Mouse (Mus musculus) stomach, postnatal 0 days (tissue): ENCODE measurements around the gene Epha6.

Experiments used
- CTCF ChIP-seq: IDR thresholded peaks from 2 replicates; pipeline ENCODE4 v1.5.1; 2016; ENCODE audit warnings: antibody characterized with exemption, low read depth, mild to moderate bottlenecking, moderate library complexity
- EP300 ChIP-seq: optimal IDR thresholded peaks from 2 replicates; pipeline ENCODE3; 2016; ENCODE audit warnings: antibody characterized with exemption

- TF ChIP-seq EP300 (no peak), CTCF (no peak)
These were observed 649.6 kb downstream of the Epha6 start for GRCm38 (mm10) chr16:59955731-59956130.
